Comparison of ENCODE assay signal across 25 mouse cellular contexts in genomic region chr7:114139400-114139799, GRCm38 (mm10). TPM values are rescaled to one million over a fixed set of nuclear protein-coding genes. Genes with fewer than 3 reads are reported as not detected.
DNase-seq lines count a peak whose midpoint lies in the region; ATAC-seq and TF ChIP-seq lines count a peak whose summit lies in the region.
"Had no signal": no experiment of that assay in that cellular context is flagged by ENCODE, and none has a peak within 500 bp of the region (broad histone marks: within the 10 kb centered on the region; RNA-seq: fewer than 3 reads in every experiment).

No protein-coding gene starts in this region.

- no peaks in the 10 kb centered on the region for H3K9me3 ChIP-seq in heart, embryonic 16.5 days (replicated peaks; ENCODE audit: control insufficient read depth, low read length)
- H3K9me3 ChIP-seq: embryonic facial prominence, embryonic 10.5 days; embryonic facial prominence, embryonic 13.5 days; forebrain, embryonic 12.5 days; forebrain, embryonic 15.5 days; heart, embryonic 10.5 days; heart, embryonic 13.5 days; hindbrain, embryonic 12.5 days; hindbrain, embryonic 15.5 days had no signal

- H3K4me2 ChIP-seq in heart, embryonic 16.5 days (ENCODE audit: low read depth, low read length): no peak overlapping the region
- H3K4me2 ChIP-seq: embryonic facial prominence, embryonic 13.5 days; forebrain, embryonic 12.5 days; forebrain, embryonic 15.5 days; heart, embryonic 13.5 days; hindbrain, embryonic 12.5 days; hindbrain, embryonic 15.5 days had no signal

- TF ChIP-seq CTCF in heart, adult 2 months (IDR thresholded peaks at IDR 0.05): no peak

- no peak overlapping the region; the same call in 1 of the 2 replicates for H3K4me3 ChIP-seq in heart, embryonic 16.5 days (ENCODE audit: low read length)
- no peak overlapping the region for H3K4me3 ChIP-seq in heart, adult 2 months
- H3K4me3 ChIP-seq: embryonic facial prominence, embryonic 10.5 days; embryonic facial prominence, embryonic 13.5 days; erythroblast, embryonic 14.5 days; forebrain, embryonic 12.5 days; forebrain, embryonic 15.5 days; heart, embryonic 10.5 days; heart, embryonic 13.5 days; hindbrain, embryonic 12.5 days; hindbrain, embryonic 15.5 days had no signal

- H3K27ac ChIP-seq in heart, embryonic 16.5 days (ENCODE audit: low read length): peak overlapping the region; percentile 46; the same call in 1 of the 2 replicates
- H3K27ac ChIP-seq in heart, adult 2 months: no peak overlapping the region
- H3K27ac ChIP-seq: embryonic facial prominence, embryonic 10.5 days; embryonic facial prominence, embryonic 13.5 days; forebrain, embryonic 12.5 days; forebrain, embryonic 15.5 days; heart, embryonic 10.5 days; heart, embryonic 13.5 days; hindbrain, embryonic 12.5 days; hindbrain, embryonic 15.5 days had no signal

- DNase-seq in heart, adult 2 months: no peak
- DNase-seq in thymus, postnatal 0 days (ENCODE audit: low spot score): peak; percentile 37
- no peak for DNase-seq in thymus, adult 18-20 months
- peak; percentile 44 for DNase-seq in CD4-positive, CD25-positive, alpha-beta regulatory T cell, adult 2 months (ENCODE audit: low read depth, low spot score)
- DNase-seq in induced T-regulatory cell, adult 2 months (ENCODE audit: low read depth): peak; percentile 78
- no peak for DNase-seq in ovary, postnatal 36 days (ENCODE audit: low spot score)
- DNase-seq in cerebellum, postnatal 10 days: no peak
- DNase-seq: adrenal gland, adult 8-10 months; adrenal gland, postnatal 25 days; cerebellum, adult 11-12 months; cerebellum, adult 8-10 months; cerebellum, postnatal 14 days; gastrocnemius, postnatal 25 days; heart, adult 18-20 months had no signal

- ATAC-seq in heart, embryonic 16.5 days (replicated peaks; ENCODE audit: extremely low read depth, insufficient read depth, low FRiP score): 0 out of 2 replicates have a peak, but pooled peaks have one; percentile 12
- ATAC-seq: forebrain, embryonic 15.5 days had no signal

- no peak overlapping the region for H3K9ac ChIP-seq in heart, embryonic 16.5 days (ENCODE audit: low read length)
- no peak overlapping the region for H3K9ac ChIP-seq in heart, adult 2 months (ENCODE audit: low read depth, low read length)
- H3K9ac ChIP-seq: embryonic facial prominence, embryonic 13.5 days; forebrain, embryonic 12.5 days; forebrain, embryonic 15.5 days; heart, embryonic 13.5 days; hindbrain, embryonic 12.5 days; hindbrain, embryonic 15.5 days had no signal

- no peak for TF ChIP-seq EP300 in heart, adult 2 months (IDR thresholded peaks at IDR 0.05; ENCODE audit: insufficient read depth, low read depth, low read length)

- no peaks in the 10 kb centered on the region for H3K27me3 ChIP-seq in heart, embryonic 16.5 days (ENCODE audit: control insufficient read depth, insufficient read depth, low read length)
- no peaks in the 10 kb centered on the region for H3K27me3 ChIP-seq in heart, adult 2 months (ENCODE audit: control insufficient read depth, insufficient read depth, low read length)
- H3K27me3 ChIP-seq: embryonic facial prominence, embryonic 13.5 days; forebrain, embryonic 12.5 days; forebrain, embryonic 15.5 days; heart, embryonic 13.5 days; hindbrain, embryonic 12.5 days; hindbrain, embryonic 15.5 days had no signal

- no peaks in the 10 kb centered on the region for H3K36me3 ChIP-seq in heart, embryonic 16.5 days (ENCODE audit: control insufficient read depth, insufficient read depth)
- no peaks in the 10 kb centered on the region for H3K36me3 ChIP-seq in heart, adult 2 months (ENCODE audit: control insufficient read depth, insufficient read depth, low read length)
- H3K36me3 ChIP-seq: embryonic facial prominence, embryonic 10.5 days; embryonic facial prominence, embryonic 13.5 days; forebrain, embryonic 12.5 days; forebrain, embryonic 15.5 days; heart, embryonic 10.5 days; heart, embryonic 13.5 days; hindbrain, embryonic 12.5 days; hindbrain, embryonic 15.5 days had no signal

- H3K4me1 ChIP-seq in heart, embryonic 16.5 days (ENCODE audit: control insufficient read depth, insufficient read depth, low read length): no peaks in the 10 kb centered on the region
- no peaks in the 10 kb centered on the region for H3K4me1 ChIP-seq in heart, adult 2 months (ENCODE audit: control insufficient read depth, insufficient read depth, low read length)
- H3K4me1 ChIP-seq: forebrain, embryonic 15.5 days; heart, embryonic 13.5 days had no signal

- 88% methylated on average over 3 of the region's 3 CpGs for WGBS in heart, embryonic 16.5 days
- 92% methylated on average over 3 of the region's 3 CpGs for WGBS in heart, adult 2 months

- H3K79me2 ChIP-seq in heart, adult 2 months (replicated peaks; ENCODE audit: control insufficient read depth, insufficient read depth, low read length): no peaks in the 10 kb centered on the region

- no peak for TF ChIP-seq POLR2A in heart, adult 2 months (IDR thresholded peaks at IDR 0.05; ENCODE audit: insufficient read depth, low read depth, low read length)

- intact Hi-C loops in heart, adult 2 months (cut with DNase I): no loop called here

RNA-seq across cellular contexts. Expression of gene Rras2, which starts 21.8 kb away (rescaled TPM):
- 42.0 and 46.8 TPM in 2 replicates for polyA plus RNA-seq in heart, embryonic 16.5 days (2015; fragmentation: Nextera tagmentation; extraction: Ambion mirVana)
- total RNA-seq in heart, adult 2 months (2021): 10 to 100 TPM; 48.5 to 52.0 TPM
- 17.5 and 29.8 TPM in 2 replicates for polyA plus RNA-seq in heart, adult 2 months (2012; rRNA removed)
- polyA plus RNA-seq in thymus, postnatal 0 days (2015; fragmentation: Nextera tagmentation; extraction: Ambion mirVana): 56.8 and 58.2 TPM in 2 replicates
- total RNA-seq: MEL had no signal
- polyA plus RNA-seq: erythroblast, embryonic 14.5 days had no signal

Comparison
In these comparisons a context has a peak if more than half of its experiments do, and no peak if none do; other contexts are left out.
1. DNase-seq: peak in thymus, postnatal 0 days (single experiment), CD4-positive, CD25-positive, alpha-beta regulatory T cell, adult 2 months (single experiment) and induced T-regulatory cell, adult 2 months (single experiment); none in heart, adult 2 months (0 of 2), thymus, adult 18-20 months (0 of 2), ovary, postnatal 36 days (single experiment) and cerebellum, postnatal 10 days (0 of 2).